Mouse (Mus musculus) spleen, adult 18-20 months (tissue): ENCODE measurements at regions not wholly inside any gene's neighbourhood (a gene's known extent, or its start where the extent isn't known, plus 50 kb on each side); places are given as distances from the start of the nearest gene placed in this dataset.

Experiments used
- DNase-seq, 2 experiments: peaks; one replicate each; pipeline ENCODE4 v3.0.0; 2022; ENCODE audit warnings: mixed read lengths in 2 of 2

DNA sequence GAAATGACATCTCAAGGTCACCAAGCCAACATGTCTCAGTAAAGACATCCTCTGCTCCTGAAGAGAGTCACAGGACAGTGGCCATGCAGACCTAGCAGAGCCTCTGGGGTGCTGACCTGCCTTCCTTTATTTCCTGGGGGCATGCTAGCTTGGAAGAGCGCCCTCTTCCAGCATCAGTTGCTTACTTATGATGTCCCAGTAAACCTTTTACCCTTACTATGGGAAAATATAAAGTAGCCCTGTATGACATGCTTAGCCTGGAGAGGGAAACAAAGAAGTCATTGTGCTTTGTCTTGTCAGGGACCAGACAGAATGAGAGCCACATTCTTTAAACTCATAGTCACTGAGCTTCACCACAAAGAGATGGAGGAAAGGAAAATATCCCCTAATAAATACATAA, 82.9 kb downstream of the Postn start:
- no peak for DNase-seq

DNA sequence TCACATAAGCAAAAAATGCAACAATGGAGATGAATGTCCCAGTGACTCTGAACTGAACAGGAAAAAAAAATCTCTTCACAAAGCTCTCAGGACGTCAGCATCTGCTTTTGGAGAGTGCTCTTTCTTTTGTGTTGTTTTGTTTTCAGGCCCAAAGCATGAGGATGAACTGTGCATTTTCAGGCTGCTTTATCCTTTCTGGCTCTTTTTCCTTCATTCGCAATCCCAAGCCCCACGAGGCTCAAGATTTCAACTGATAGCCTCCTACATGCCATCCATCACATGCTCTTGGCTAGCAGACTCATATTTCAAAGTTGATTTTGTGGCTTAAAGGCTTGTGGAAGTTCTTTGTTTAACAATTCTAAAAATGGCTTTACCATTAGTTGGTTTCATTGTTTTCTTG, 86.0 kb downstream of the Postn start:
- DNase-seq: no peak

DNA sequence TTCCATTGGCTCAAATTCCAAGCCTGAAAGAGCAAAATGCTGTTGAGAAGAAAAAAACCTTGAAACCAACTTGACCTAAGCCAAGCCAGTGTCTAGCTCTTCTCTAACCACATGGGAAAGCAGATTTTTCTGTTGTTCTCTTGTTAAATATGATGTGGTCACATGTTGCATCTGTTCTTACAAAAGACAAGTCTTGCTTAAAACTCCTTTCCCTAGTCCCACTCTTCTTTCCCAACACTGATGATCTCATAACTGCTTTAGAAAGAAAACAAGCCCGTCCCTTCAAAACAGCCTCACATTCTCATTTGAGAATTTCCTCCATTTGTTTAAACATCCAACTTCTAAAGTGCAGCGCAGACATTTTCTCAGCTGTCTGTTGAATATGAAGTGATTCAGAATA, 96.5 kb downstream of the Postn start:
- DNase-seq: no peak

DNA sequence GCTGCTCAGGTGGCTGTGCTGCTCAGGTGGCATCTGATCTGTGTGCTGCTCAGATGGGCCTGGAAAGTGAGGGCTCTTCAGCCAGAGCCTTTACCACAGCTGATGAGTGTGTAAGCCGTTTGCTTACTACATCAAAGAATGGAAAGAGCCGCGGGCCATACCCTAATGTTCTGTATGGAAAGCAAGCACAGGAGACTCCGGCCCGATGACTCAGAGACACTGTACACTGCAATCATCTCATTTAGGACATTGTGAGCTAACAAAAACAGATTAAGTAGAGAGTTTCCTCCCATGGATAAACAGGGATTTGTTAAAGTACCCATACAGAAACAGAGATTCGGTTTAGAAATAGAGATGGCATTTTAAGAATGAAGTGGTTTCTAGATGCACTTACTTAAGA, 100.5 kb downstream of the Postn start:
- no peak for DNase-seq

DNA sequence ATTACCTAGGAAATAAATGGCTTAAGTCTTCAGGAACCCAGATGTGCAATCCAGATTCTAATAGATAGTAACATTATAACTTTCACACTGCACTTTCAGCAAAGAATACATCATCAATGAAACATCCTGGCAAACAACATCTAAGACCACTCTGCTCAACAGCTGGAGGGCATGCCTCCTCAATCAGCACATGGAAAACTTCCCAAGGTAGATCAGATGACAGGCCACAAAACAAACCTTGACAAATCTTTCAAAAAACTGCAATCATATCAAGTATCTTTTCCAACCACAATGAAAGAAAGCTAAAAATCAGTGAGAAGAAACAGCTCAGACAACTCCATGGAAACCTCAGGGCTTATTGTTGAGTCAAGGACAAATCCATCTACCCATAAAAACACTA, 105.2 kb downstream of the Postn start:
- DNase-seq: no peak

DNA sequence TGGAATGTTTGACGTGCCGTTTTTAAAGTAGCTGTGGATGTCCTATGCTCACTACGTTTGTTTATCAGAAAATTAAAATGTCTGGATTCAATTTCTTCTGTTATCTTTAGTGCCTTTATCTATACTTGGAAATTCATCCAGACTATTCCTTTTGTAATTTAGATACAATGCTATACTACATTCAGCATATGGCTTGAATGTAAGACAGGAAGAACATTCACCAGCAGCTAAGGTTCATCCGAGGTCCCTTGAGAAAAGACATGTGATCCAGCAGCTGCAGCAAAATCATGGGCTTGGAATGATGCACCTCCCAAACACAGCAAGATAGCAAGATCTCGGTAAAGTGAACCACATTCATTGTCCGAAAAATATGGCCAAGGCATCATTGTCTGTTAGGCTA, 113.3 kb downstream of the Postn start:
- no peak for DNase-seq

DNA sequence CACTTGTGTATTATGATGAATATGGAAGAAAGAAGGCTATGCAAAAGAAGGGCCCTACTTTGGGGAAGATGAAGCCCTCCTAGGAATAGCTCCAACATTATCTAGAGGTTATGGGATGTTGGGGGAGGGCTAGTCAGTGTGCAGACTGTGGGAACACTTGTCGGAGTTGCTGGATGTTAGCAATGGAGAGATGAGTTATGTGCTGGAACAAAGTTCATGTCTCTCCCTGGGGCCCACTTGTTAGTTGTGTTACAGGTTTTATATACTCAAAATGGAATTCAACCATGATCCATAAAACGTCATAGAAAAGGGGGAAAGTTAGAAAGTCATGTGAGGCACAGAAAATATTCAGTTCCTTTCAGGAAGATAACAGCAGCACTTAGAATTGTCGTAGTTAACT, 115.0 kb downstream of the Postn start:
- DNase-seq: no peak

DNA sequence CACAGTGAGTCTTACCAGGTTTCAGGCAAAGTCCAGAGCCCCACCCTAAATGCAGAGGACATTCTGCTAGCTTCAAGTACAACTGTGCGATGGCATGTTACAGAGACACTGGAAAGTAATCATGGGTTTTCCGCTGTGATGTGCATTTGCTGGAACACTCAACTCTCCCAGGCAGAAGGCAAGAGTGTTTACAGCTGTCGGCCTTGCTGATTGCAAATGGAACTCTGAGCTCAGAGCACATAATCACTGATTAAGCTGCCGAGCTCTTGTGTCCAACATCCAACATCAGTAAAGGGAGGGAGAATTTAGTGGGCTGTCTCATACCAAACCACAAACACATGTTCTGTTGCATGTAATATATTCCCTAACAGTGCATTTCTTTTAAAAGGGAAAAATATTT, 117.1 kb downstream of the Postn start:
- DNase-seq: no peak

DNA sequence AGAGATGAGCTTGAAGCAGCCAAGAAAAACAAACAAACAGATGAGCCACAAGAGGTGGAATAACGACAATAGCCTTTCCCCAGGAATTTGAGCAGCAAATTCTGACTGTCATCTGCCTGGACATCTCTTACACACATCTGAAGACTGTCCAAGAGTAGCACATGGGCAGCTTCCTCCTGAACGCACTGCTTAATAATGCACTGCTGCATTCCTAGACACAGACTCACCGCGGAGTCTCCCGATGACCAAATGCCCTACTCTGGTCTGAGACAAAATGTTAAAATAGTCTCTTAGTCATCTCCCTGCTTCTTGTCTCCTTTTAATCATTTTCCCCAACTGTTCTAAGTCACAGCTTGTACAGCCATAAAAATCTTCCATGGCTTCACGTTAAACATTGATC, 119.3 kb downstream of the Postn start:
- no peak for DNase-seq

DNA sequence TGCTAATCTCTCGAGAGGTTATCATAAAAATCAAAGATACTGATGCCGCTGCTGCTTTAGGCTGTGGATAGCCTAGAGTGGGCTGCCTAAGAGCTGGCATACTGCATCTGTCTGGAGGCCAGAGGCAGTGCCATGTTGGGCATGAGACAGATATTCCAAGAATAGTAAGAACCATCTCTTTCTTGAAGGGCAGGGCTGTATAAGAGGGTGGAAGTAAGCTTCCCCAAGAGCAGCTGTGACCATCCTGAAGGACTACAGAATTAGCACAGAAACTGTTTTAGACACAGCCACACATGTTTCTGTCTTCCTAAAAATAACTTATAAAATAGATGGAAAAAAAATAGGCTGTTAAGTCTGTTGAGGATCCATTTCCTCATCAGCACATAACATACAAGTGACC, 126.4 kb downstream of the Postn start:
- DNase-seq: no peak

DNA sequence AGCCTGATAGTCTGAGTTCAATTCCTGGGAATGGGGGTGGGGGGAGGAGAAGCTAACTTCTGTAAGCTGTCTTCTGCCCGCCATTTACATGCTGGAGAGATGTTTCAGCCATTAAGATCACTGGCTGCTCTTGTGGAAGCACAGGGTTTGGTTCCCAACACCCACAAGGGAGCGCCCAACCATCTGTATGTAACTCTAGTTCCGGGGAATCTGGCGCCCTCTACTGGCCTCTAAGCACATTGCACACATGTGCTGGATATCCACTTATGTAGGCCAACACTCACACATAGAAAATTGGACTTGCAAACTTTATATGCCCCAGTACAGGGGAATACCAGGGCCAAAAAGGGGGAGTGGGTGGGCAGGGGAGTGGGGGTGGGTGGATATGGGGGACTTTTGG, 126.9 kb downstream of the Postn start:
- no peak for DNase-seq

DNA sequence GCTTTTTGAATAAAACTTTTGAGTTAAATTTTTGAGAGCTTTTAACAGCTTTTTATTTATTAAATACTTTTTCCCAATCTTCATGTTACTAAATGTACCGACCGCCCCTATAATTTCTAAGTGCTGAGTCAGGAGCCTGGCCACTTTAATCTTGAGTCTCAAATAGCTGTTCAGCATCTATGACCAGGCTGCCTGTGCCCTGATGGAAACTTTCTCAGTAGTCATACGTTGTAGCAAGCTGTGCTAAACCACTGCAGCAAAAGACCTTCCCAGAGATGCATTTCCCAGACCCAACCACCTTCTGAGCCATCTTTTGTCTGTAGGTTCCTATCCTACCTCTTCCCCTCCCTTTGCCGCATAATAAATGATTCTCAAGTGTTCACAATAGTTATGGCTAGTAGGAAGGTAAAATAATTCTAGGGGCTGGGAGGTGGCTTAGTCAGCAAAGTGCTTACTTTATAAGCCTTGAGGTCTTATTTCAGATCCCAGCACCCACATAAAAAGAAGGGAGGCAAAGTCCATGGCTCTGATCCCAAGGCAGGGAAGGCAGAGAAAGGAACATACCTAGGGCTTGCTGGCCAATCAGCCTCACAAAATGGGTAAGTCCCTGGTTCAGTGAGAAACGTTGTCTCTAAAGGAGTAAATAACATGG, 129.5 kb downstream of the Postn start:
- no peak for DNase-seq

DNA sequence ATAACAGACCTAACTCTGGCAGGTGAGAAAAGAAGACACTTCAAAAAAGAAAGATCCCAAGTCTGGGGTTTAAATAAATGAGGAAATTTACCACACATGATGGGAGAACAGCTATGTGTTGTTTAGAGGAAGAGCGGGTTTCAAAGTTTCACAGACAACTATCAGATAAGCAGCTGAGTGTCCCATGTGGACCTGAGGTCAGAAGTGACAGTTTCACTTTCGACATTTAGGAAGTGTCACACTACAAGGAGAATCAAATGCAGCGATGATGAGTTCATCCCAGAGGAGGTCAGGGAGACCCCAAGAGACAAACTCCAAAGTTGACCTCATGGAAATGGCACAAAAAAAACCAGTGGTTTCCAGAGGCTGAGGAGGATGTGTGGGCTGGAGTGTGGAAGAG, 132.7 kb downstream of the Postn start:
- DNase-seq: no peak

DNA sequence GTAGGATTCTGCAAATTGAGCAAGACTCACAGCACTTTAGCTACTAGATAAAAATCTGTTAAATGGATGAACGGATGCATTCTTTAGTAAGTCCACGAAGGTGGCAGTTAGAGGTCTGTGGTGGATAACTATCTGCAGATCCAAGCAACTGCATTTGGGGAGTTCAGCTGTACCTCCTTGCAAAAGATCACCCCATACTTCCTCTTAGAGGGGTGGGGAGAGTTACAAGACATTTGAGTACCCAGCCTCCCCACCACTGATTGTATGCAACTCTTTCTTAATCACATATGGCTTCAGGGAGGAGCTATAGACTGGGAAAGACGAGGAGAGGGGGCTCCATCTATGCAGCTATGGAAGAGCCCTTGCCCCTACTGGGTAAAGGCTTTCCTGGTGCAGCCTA, 144.1 kb downstream of the Postn start:
- DNase-seq: no peak

DNA sequence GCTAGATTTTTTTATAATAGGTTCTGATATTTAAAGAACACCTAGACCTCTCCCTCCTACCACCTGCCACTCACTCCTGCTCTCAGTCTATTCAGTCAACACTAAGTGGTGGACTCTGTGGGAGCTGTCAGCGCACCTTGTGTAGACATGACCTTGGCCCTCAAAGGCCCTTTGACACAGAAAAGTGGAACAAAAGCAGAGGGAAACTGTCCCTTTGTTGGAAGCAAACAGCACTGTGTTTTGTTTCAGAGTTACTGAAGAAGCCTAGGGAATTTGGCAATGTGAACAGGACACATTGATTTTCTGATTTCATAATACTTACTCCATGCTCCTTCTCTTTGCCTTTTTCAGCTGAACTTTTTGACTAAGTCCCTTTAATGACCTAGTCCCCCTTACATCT, 146.7 kb downstream of the Postn start:
- no peak for DNase-seq

DNA sequence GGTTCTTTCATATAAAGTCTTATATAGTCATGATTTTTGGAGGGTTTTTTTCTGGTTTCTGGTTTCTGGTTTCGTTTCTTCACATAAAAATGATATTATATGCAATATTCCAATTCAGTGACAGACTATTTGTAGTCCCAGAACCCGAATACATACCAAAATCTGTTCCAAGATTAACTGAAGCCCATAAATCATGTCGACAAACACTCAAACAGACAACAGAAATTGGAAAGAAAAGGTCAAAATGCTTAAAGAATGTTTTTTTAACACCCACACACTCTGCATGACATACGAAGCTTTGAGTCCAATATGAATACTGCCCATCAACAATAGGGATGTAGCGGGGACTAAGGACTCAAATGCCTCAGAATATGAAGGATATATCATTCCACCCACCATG, 148.0 kb downstream of the Postn start:
- no peak for DNase-seq

DNA sequence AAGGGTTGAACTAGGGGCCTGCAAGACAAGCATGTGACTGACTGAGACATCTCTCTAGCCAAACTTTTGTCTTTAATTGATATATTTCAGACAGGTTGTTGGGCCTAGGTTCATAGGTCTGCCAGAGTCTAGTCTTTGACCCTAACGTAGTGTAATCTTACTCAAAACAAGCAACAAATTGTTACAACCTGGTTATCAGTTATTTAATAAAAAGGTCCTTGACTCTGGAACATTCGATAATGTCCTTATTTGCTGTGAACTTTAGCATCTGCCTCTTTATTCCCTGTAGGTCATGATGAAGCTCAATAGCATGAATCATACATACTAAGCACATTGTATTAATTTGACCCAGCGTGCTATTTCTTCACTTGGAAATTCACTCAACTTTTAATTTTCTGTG, 156.3 kb downstream of the Postn start:
- no peak for DNase-seq

DNA sequence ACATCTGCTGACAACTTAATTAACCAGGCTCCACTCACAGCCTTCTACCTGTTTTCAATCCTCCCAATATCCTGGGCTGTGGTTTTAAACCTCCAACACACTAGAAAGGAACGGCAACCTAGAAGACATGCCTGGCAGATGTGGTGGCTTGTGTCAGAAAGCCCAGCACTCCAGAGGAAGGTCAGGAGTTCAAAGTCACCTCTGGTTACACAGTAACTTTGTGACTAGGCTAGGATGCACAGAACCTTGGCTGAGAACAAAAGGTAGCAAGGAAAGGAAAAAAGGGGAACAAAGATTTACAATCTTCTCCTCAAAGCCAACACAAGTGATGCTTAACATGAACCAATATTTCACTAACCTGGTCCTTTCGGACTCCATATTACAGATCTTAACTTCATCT, 161.8 kb downstream of the Postn start:
- no peak for DNase-seq

DNA sequence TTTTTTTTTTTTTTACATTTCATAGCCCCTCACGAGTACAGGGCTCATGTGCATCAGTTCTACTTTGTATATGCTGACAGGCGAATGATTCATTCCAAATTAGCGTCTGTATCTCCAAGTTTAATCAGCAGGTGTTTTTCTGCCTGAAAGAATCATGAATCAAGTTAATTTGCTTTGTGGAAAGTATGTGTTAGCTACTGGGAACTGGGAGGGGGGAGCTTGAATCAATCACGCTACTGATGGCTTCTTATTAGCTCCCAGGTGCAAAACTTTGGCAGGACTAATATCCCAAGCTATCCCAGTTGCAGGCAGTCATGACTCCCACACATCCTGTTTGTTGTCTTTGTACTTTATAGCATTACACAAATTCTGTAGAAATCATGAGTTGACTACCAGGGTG, 165.7 kb downstream of the Postn start:
- DNase-seq: no peak

DNA sequence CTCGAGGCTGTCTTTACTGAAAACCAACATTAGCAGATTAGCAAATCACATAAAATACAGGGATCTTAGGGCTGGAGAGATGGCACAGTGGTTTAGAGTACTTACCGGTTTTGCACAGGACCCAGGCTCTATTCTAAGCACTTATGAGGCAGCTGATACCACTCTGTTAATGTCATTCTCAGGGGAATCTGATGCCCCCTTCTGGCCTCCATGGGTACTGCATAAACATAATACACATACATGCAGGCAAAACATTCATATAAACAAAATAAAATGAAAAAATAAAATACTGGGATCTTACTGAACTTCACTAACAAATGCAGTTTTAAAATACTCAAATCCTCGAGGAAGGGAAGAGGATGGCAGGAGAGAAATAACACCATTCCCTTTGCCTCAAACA, 164.3 kb upstream of the Supt20 start:
- DNase-seq: no peak

DNA sequence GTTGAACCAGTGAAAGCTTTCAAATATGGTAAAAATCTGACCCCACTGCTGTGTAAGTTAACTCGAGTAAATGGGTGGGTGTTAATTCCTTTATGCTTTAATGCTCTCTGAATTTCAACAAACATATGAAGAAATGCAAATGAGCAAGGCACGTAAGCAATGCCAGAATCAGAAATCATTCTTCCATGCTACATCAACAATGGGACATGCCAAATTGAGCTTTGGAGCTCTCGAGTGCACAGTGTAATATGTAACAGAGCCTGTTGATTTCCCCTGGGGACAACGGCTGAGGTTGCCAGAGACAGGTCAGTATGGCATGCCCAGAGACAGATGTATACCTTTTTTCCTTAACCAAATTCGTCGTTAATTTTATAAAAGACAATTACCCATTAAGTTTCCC, 162.4 kb upstream of the Supt20 start:
- DNase-seq: no peak

DNA sequence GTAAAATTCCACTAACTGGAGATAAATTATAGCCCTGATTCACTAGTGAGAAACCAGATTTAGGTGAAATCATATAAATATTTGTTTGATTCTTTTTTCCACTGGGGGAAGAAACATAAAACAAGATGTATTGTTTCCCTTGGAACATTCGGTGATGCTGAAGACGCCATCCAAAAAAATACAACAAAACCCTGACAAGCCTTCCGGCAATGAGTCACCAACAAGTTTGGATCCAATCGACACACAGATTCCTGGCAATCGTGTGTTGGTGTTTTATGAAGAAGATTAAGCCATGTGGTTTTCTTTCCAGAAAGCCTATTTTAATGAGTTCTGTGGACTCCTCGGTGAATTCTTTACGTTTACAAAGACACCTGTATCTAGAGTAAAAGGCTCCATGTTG, 157.2 kb upstream of the Supt20 start:
- no peak for DNase-seq

DNA sequence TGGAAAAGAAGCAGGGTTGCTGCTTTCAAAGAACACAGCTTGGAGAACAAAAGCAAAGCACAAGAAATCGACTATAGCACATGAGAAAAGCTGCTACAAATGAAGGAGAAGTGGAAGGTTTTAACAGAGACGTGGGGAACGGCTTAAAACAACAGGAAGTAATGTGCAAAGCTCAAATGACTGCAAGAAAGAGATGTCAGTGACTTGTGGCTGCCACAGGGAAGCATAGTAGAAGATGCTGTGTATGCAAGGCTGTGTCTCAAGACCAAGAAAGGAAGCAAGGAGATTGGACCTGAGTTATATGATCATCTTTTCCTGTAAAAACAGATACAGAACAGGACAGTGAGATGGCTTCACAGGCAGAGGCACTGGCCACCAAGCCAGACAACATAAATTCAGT, 154.6 kb upstream of the Supt20 start:
- DNase-seq: no peak

DNA sequence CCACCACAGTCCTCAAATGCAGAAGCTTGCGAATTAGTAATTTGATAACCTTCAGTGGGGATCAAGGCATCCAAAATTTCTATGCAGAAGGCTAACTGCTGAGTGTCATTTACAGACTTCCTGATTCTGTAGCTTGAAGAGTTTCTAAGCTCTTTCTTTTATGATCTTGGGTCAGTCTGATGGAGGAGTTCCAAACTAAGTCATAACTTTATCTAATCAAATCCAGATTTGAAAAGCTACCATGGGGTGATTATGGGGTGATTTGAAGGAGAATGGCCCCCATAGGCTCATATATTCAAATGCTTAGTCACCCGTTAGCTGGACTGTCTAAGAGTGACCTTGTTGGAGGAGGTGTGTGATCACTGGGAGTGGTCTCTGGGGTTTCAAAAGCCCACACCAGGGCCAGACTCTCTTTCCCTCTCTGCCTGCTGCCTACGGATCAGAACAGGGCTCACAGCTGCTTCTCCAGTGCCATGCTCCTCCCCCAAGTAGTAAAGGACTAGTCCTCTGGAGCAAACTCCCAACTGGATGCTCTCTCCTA, 152.0 kb upstream of the Supt20 start:
- DNase-seq: no peak

DNA sequence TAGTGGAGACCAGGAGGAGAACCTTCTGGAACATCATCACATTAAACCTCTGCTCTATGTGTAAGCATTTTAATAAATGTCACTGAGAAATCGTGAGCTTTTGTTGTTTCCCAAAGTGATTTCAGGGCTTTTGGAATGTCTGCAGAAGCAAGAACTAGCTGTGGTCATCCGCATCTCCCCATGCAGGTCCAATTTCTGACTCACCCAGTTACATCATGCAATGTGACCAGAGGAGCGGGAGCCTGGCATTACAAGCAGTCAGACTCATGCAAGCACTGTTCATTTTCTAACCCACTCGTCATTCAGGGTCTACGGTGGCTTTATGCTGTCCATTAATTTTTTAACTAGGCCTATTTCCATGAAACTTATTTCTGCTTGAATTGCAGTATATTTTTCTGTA, 151.2 kb upstream of the Supt20 start:
- DNase-seq: no peak

DNA sequence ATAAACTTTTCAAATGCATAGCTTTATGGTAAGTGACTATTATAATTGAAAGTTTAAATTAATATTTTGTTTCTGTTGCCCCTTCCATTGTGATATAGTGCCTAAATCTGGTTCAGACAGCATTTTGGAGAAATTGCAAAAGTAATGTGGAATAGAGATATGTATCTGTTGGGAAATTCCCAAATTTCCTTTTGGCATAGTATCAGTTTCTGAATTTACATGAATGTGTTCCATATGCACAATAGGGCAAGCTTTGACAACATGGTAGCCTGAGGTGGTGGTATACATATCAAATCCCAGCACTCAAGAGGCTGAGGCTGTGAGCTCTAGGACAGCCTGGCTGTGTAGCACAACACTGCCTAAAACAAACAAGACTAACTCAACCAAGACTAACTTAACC, 147.2 kb upstream of the Supt20 start:
- DNase-seq: no peak
